Mouse (Mus musculus) CD4-positive, CD25-positive, alpha-beta regulatory T cell, adult 2 months (primary cell): ENCODE results near the gene Helz2.
"Not testable (repeated sequence)": the region's sequence is repeated elsewhere in the genome, so short reads cannot be mapped to it uniquely, and the experiment has no call there.

ENCODE experiments used
- DNase-seq: peaks from one replicate; pipeline ENCODE4 v3.0.0-alpha.2; 2012; ENCODE audit warnings: low read depth, low spot score

Gene Helz2

GRCm38 (mm10) chr2:181196628-181197300 lies 45.1 kb downstream of the Helz2 start:
- DNase-seq = no peak

GRCm38 (mm10) chr2:181193044-181193443 lies 48.8 kb downstream of the Helz2 start:
- no peak for DNase-seq

- DNase-seq = no peak
Observed at GRCm38 (mm10) chr2:181191936-181192335, 49.9 kb downstream of the Helz2 start.

- DNase-seq = not testable (repeated sequence)
Observed at GRCm38 (mm10) chr2:181191385-181191784, 50.4 kb downstream of the Helz2 start.

- no peak for DNase-seq
Observed at GRCm38 (mm10) chr2:181189321-181189720, 52.5 kb downstream of the Helz2 start.

- peak; percentile 47 for DNase-seq
Observed at GRCm38 (mm10) chr2:181188681-181189080, 53.1 kb downstream of the Helz2 start.

GRCm38 (mm10) chr2:181187121-181188000 lies 54.5 kb downstream of the Helz2 start, which contains the start of gene Ppdpf:
Ppdpf (plus strand) TSS chr2:181187247.
- peak; percentile 98 for DNase-seq

GRCm38 (mm10) chr2:181186635-181187034 lies 55.2 kb downstream of the Helz2 start:
- DNase-seq = peak; percentile 93

GRCm38 (mm10) chr2:181180898-181181297 lies 60.9 kb downstream of the Helz2 start:
- DNase-seq = no peak

- DNase-seq = no peak
Observed at GRCm38 (mm10) chr2:181178471-181178870, 63.4 kb downstream of the Helz2 start.

- DNase-seq = no peak
Observed at GRCm38 (mm10) chr2:181178015-181178414, 63.8 kb downstream of the Helz2 start.
